Mouse (Mus musculus): Measurements from ENCODE around the gene Mrtfa. TPM values are rescaled to one million over a fixed set of nuclear protein-coding genes. Genes with fewer than 3 reads are reported as not detected.
A peak's percentile ranks its signal among the peaks of the same experiment; 100 is the strongest.

The Mrtfa gene
- polyA plus RNA-seq, 1 experiment from 2014 or later, result 22.9 TPM

DNA sequence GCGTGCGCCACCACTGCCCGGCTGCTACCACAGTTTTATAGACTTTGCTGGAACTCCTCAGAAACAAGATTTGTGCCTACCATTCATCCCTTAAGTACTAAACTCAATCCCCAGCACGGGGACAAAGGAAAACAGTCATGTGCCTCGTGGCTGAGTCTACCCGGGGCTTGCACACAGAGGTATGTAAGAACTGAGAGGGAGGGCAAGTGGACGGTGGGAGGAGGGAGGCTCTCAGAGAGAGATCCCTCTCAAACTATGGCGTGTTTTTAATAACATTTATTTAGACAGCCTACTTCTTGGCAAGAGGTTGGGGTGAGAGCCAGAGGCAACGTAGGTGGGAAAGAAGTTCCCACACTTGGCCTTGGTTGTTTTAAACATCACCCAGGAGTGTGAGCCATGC lies 98.8 kb downstream of the Mrtfa start:
- ATAC-seq (ENCODE audit: low FRiP score), result no peak
- Histone ChIP-seq H3K9ac (no peak overlapping the region), H3K4me3 (no peak overlapping the region), H3K27me3 (no peaks in the 10 kb centered on the region), H3K9me3 (no peaks in the 10 kb centered on the region), H3K36me3 (no peaks in the 10 kb centered on the region), H3K4me2 (no peak overlapping the region), H3K4me1 (replicated peaks) (peaks cover 14% of the 10 kb centered on the region), H3K27ac (no peak overlapping the region)
- 82% methylated on average over 9 of the region's 9 CpGs for WGBS

- Histone ChIP-seq H3K9me3 (no peaks in the 10 kb centered on the region), H3K9ac (no peak overlapping the region), H3K4me2 (no peak overlapping the region), H3K27me3 (no peaks in the 10 kb centered on the region), H3K4me3 (no peak overlapping the region), H3K36me3 (no peaks in the 10 kb centered on the region), H3K27ac (no peak overlapping the region), H3K4me1 (replicated peaks) (peaks cover 27% of the 10 kb centered on the region)
- 51% methylated on average over 7 of the region's 7 CpGs for WGBS
- no peak for ATAC-seq (ENCODE audit: low FRiP score)
Observed at GRCm38 (mm10) chr15:81087529-81087928, 103.0 kb downstream of the Mrtfa start.

DNA sequence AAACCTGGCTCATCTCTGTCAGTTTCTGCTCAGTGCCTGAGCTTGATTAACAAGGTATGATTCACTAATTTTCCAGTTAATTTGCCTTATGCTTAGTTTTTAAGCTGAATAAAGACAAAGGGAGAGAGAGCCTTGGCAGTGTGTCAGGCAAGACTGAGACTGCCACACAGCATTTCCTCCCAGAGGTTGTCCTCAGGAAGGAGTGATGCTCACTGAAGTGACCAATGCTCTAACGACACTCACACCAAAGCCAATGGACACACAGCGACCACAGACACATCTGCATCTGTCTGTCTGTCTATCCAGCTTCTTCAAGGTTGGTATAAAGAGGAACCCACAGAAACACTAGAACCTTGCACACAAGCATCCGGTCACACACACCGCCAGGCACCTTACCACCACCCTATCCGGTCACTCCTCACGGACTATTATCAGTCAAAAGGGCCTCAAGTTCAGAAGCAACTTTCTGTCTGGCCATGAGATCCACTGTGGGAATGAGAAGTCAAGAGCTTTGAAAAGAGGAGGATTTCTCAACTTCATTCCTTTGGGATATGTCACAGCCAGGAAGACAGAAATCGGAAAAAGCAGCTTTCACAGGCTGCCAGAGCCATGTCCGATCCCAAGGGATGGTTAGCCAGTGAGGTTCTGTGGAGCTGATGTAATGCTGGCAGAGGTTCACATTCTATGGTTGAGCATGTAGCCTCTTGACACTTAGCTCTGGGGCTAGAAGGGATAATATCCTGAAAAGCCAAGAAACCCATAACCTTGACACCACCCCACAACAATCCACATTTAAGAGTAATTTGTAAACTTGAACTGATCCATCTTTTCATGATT lies 103.7 kb downstream of the Mrtfa start:
- no peak for ATAC-seq (ENCODE audit: low FRiP score)

GRCm38 (mm10) chr15:81083826-81084225 lies 106.7 kb downstream of the Mrtfa start:
- Histone ChIP-seq H3K9ac (no peak overlapping the region), H3K4me3 (no peak overlapping the region), H3K27me3 (no peaks in the 10 kb centered on the region), H3K4me2 (no peak overlapping the region), H3K27ac (peak overlapping the region; percentile 40; the same call in 1 of the 2 replicates), H3K4me1 (replicated peaks) (peaks cover 27% of the 10 kb centered on the region), H3K36me3 (no peaks in the 10 kb centered on the region), H3K9me3 (no peaks in the 10 kb centered on the region)
- 84% methylated on average over 9 of the region's 9 CpGs for WGBS
- ATAC-seq (ENCODE audit: low FRiP score), result no peak

More for the DNA sequence above, 103.7 kb downstream of the Mrtfa start:
- Histone ChIP-seq H3K4me1 (replicated peaks) (peaks cover 27% of the 10 kb centered on the region), H3K27ac (no peak overlapping the region), H3K36me3 (no peaks in the 10 kb centered on the region), H3K9ac (no peak overlapping the region), H3K27me3 (no peaks in the 10 kb centered on the region), H3K4me3 (no peak overlapping the region), H3K9me3 (no peaks in the 10 kb centered on the region), H3K4me2 (no peak overlapping the region)
- whole genome bisulfite sequencing, result 86% methylated on average over 8 of the region's 8 CpGs

- Histone ChIP-seq H3K27ac (peak overlapping the region; percentile 40; the same call in 1 of the 2 replicates), H3K4me3 (no peak overlapping the region), H3K36me3 (no peaks in the 10 kb centered on the region), H3K27me3 (no peaks in the 10 kb centered on the region), H3K9ac (no peak overlapping the region), H3K4me2 (no peak overlapping the region), H3K9me3 (no peaks in the 10 kb centered on the region), H3K4me1 (replicated peaks) (peaks cover 27% of the 10 kb centered on the region)
- no peak for ATAC-seq (ENCODE audit: low FRiP score)
- 67% methylated on average over 4 of the region's 4 CpGs for WGBS
Observed at GRCm38 (mm10) chr15:81083281-81083680, 107.3 kb downstream of the Mrtfa start.

GRCm38 (mm10) chr15:81081216-81081615 lies 109.3 kb downstream of the Mrtfa start:
- no peak overlapping the region for H3K9ac ChIP-seq
- WGBS, result 84% methylated on average over 4 of the region's 4 CpGs

DNA sequence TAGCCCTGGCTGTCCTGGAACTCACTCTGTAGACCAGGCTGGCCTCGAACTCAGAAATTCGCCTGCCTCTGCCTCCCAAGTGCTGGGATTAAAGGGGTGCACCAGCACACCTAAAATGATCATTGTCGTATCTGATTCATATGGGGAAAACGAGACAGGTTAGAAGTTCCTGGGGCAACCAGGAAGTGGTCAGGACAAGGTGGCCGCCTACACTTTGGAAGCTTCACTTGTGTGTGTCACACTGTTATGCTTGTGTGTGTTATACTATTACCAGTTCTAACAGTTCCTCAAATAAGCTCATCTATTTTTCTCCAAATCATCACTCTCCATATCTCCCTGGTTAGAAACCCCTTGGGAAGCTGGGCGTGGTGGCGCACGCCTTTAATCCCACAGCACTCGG lies 110.2 kb downstream of the Mrtfa start:
- Histone ChIP-seq H3K4me1 (replicated peaks) (peaks cover 5% of the 10 kb centered on the region), H3K36me3 (no peaks in the 10 kb centered on the region), H3K4me3 (no peak overlapping the region), H3K4me2 (no peak overlapping the region), H3K27me3 (no peaks in the 10 kb centered on the region), H3K27ac (no peak overlapping the region), H3K9ac (no peak overlapping the region), H3K9me3 (no peaks in the 10 kb centered on the region)
- no peak for ATAC-seq (ENCODE audit: low FRiP score)
- 98% methylated on average over 9 of the region's 9 CpGs for WGBS

More at GRCm38 (mm10) chr15:81081216-81081615, 109.3 kb downstream of the Mrtfa start:
- Histone ChIP-seq H3K27me3 (no peaks in the 10 kb centered on the region), H3K4me1 (replicated peaks) (peaks cover 10% of the 10 kb centered on the region), H3K4me3 (no peak overlapping the region), H3K9me3 (no peaks in the 10 kb centered on the region), H3K27ac (no peak overlapping the region), H3K36me3 (no peaks in the 10 kb centered on the region), H3K4me2 (no peak overlapping the region)
- no peak for ATAC-seq (ENCODE audit: low FRiP score)

GRCm38 (mm10) chr15:81079255-81079654 lies 111.3 kb downstream of the Mrtfa start:
- no peaks in the 10 kb centered on the region for H3K9me3 ChIP-seq
- no peak overlapping the region for H3K27ac ChIP-seq
- 91% methylated on average over 3 of the region's 3 CpGs for WGBS
- ATAC-seq (ENCODE audit: low FRiP score), result no peak
- H3K9ac ChIP-seq, result no peak overlapping the region
- no peaks in the 10 kb centered on the region for H3K36me3 ChIP-seq
- peaks cover 5% of the 10 kb centered on the region for H3K4me1 ChIP-seq (replicated peaks)
- no peak overlapping the region for H3K4me2 ChIP-seq
- no peaks in the 10 kb centered on the region for H3K27me3 ChIP-seq
- no peak overlapping the region for H3K4me3 ChIP-seq

DNA sequence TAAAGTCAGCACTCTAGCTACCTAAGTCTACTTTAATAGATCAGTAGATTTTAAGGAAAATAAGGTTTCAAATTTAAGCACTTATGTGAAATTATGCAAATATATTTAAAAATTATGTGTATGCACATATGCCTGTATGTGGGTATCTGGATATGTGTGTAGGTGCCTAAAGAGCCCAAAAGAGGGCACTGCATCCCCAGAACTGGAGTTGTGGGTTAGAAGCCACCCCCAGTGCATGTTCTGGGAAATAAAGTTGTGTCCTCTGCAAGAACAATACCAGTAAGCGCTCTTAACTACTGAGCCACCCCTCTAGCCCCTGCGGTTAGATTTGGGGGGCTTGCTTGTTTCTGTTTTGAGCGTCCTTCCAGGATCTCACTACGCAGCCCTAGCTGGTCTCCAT lies 113.0 kb downstream of the Mrtfa start:
- Histone ChIP-seq H3K4me3 (no peak overlapping the region), H3K27ac (no peak overlapping the region), H3K9me3 (no peaks in the 10 kb centered on the region), H3K4me2 (no peak overlapping the region), H3K36me3 (no peaks in the 10 kb centered on the region), H3K9ac (no peak overlapping the region), H3K4me1 (replicated peaks) (no peaks in the 10 kb centered on the region), H3K27me3 (no peaks in the 10 kb centered on the region)
- no peak for ATAC-seq (ENCODE audit: low FRiP score)
- WGBS, result 95% methylated on average over 4 of the region's 4 CpGs

DNA sequence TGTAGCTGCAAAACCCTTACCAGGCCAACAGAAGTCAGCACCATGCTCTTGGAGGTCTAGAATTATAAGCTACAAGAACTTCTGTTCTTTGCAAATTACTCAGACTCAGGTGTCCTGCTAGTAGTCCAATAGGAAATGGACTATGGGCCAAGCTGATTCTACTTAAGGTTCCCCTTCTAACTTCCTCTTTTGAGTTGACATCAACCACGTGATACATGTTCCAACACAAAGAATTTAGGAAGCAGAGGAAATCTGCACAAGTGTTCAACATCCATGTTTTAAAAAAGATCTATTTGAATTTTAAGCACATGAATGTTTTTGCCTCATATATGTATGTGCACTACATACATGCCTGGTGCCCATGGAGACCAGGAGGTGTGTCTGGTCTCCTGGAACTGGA lies 116.0 kb downstream of the Mrtfa start:
- Histone ChIP-seq H3K27ac (no peak overlapping the region), H3K9me3 (no peaks in the 10 kb centered on the region), H3K36me3 (no peaks in the 10 kb centered on the region), H3K4me2 (no peak overlapping the region), H3K4me1 (replicated peaks) (no peaks in the 10 kb centered on the region), H3K9ac (no peak overlapping the region), H3K4me3 (no peak overlapping the region), H3K27me3 (no peaks in the 10 kb centered on the region)
- ATAC-seq (ENCODE audit: low FRiP score), result no peak
- 93% methylated on average over 1 of the region's 1 CpGs for WGBS

DNA sequence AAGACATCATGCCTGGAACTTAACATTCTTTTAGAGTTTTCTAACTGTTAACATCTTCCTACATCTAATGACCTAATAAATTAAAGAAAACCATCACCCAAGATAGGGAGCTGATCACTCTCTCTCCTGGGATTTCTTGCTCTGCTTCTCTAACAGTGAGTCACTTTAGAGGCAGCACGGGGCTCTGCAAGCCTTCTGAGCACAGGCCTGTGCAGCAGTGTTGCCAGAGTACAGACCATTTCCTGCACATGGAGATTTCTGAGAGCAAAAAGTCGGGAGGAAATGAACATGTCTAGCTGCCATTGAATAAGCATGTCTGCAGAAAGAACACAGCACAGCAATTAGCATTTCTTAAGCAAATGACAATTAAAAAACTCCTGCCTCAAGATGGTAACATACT lies 116.8 kb downstream of the Mrtfa start:
- H3K27me3 ChIP-seq, result no peaks in the 10 kb centered on the region
- no peak overlapping the region for H3K4me2 ChIP-seq
- H3K36me3 ChIP-seq, result peaks cover 3% of the 10 kb centered on the region; the same call in 1 of the 2 replicates
- H3K4me1 ChIP-seq (replicated peaks), result no peaks in the 10 kb centered on the region
- ATAC-seq (ENCODE audit: low FRiP score), result no peak
- 75% methylated on average over 2 of the region's 2 CpGs for WGBS
- H3K9me3 ChIP-seq, result no peaks in the 10 kb centered on the region
- H3K9ac ChIP-seq, result no peak overlapping the region
- H3K27ac ChIP-seq, result no peak overlapping the region
- no peak overlapping the region for H3K4me3 ChIP-seq

DNA sequence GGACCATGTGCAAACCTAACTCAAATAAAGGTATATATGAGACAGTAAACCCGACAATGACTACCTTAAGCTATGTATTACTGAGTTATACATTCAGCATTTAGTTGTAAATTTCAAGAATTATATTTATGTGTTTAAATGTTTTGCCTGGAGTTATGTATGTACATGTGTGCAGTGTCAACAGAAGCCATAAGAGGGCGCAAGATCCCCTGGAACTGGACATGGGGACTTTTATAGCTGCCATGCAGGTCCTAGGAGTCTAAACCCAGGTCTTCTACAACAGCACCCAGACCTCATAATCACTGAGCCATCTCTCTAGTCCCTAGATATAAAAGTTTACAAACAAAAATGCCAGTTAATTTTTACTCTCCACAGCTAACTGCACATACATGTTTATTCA lies 117.8 kb downstream of the Mrtfa start:
- ATAC-seq (ENCODE audit: low FRiP score), result no peak
- no peak overlapping the region for H3K4me2 ChIP-seq
- WGBS, result 71% methylated on average over 2 of the region's 2 CpGs
- no peaks in the 10 kb centered on the region for H3K27me3 ChIP-seq
- no peak overlapping the region for H3K9ac ChIP-seq
- no peaks in the 10 kb centered on the region for H3K4me1 ChIP-seq (replicated peaks)
- no peaks in the 10 kb centered on the region for H3K9me3 ChIP-seq
- no peak overlapping the region for H3K27ac ChIP-seq
- peaks cover 3% of the 10 kb centered on the region; the same call in 1 of the 2 replicates for H3K36me3 ChIP-seq
- no peak overlapping the region for H3K4me3 ChIP-seq

GRCm38 (mm10) chr15:81070470-81070869 lies 120.1 kb downstream of the Mrtfa start:
- Histone ChIP-seq H3K9ac (no peak overlapping the region), H3K4me3 (no peak overlapping the region), H3K27me3 (no peaks in the 10 kb centered on the region), H3K4me2 (no peak overlapping the region), H3K27ac (no peak overlapping the region), H3K36me3 (peaks cover 3% of the 10 kb centered on the region; the same call in 1 of the 2 replicates), H3K9me3 (no peaks in the 10 kb centered on the region), H3K4me1 (replicated peaks) (no peaks in the 10 kb centered on the region)
- 85% methylated on average over 1 of the region's 1 CpGs for WGBS
- no peak for ATAC-seq (ENCODE audit: low FRiP score)

Data from hindbrain, embryonic 13.5 days (tissue).